Mouse (Mus musculus) megakaryocyte, embryonic 14.5 days (primary cell): ENCODE results near the gene Ajm1.

Source experiments
- FLI1 ChIP-seq: IDR thresholded peaks from 2 replicates; pipeline ENCODE4 v1.6.1; 2012; ENCODE audit warnings: low read length, inconsistent platforms, mixed read lengths
- GATA1 ChIP-seq: IDR thresholded peaks from 3 replicates; pipeline ENCODE4 v1.6.1; 2012; ENCODE audit warnings: mixed read lengths, low read length, inconsistent platforms, borderline replicate concordance

DNA sequence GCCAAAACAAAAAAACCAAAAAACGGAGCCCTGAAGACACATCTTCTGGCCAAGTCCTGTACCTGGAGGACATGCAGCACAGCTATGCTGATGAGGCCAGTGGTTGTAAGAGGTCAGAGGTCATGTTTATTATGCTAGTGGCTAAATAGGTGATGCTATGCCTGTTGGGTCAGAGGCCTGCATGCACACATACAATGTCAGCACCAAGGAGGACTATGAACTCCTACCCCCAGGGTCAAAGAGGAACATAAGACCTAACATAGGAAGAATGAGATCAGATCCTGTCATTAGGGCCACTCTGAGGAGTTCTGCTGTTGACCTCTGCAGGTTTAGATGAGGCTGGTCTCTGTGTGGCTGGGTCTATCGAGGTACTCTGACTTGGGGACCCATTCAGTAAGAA is 18.5 kb upstream of the Ajm1 start:
- no peak for TF ChIP-seq GATA1
- no peak for TF ChIP-seq FLI1
